Mouse (Mus musculus) CH12.LX (cell line): Measurements from ENCODE around the gene Phgdh. TPM values are rescaled to one million over a fixed set of nuclear protein-coding genes. Genes with fewer than 3 reads are reported as not detected.
A peak's percentile ranks its signal among the peaks of the same experiment; 100 is the strongest.

ENCODE experiments used
- DNase-seq: peaks from one replicate; pipeline ENCODE4 v3.0.0-alpha.2; 2013; ENCODE audit errors: extremely low read depth
- H3K27ac ChIP-seq: 2 replicates; pipeline ENCODE4 v1.5.1; 2012; ENCODE audit warnings: low read depth, mild to moderate bottlenecking, control low read depth, moderate library complexity; ENCODE audit not compliant: insufficient read depth
- H3K27me3 ChIP-seq: replicated peaks from 2 replicates; pipeline ENCODE3; 2012; ENCODE audit warnings: inconsistent platforms
- H3K36me3 ChIP-seq, 2 experiments: replicated peaks in 1 of 2; 2 replicates each; pipeline versions ENCODE3 to v1.6.1; 2012; ENCODE audit warnings: inconsistent platforms in 1 of 2, low read length in 1 of 2, mild to moderate bottlenecking in 1 of 2, mixed read lengths in 1 of 2, moderate library complexity in 1 of 2; ENCODE audit not compliant: control insufficient read depth in 1 of 2, insufficient read depth in 1 of 2
- H3K4me1 ChIP-seq, 2 experiments: 2 replicates each; pipeline ENCODE4 v1.6.1; 2012; ENCODE audit warnings: inconsistent platforms in 1 of 2, moderate library complexity in 1 of 2; ENCODE audit not compliant: insufficient read depth in 2 of 2, control insufficient read depth in 1 of 2
- H3K4me2 ChIP-seq: 2 replicates; pipeline ENCODE4 v1.6.1; 2012; ENCODE audit warnings: low read depth, mild to moderate bottlenecking, control low read depth; ENCODE audit not compliant: poor library complexity, insufficient read depth, severe bottlenecking
- H3K4me3 ChIP-seq, 3 experiments: fragments of 150-350 bp in 1 of 3; sonication (generic) in 1 of 3; replicated peaks in 1 of 3; 2 replicates each; pipeline versions ENCODE3 to v1.5.1; 2011 to 2012; ENCODE audit warnings: low read depth in 2 of 3, low read length in 2 of 3, mild to moderate bottlenecking in 2 of 3, moderate library complexity in 2 of 3, control low read depth in 1 of 3, improper control_type of control experiment in 1 of 3, inconsistent platforms in 1 of 3, mixed read lengths in 1 of 3; ENCODE audit not compliant: poor library complexity in 1 of 3
- H3K79me2 ChIP-seq: replicated peaks from 2 replicates; pipeline ENCODE4 v1.6.1; 2012; ENCODE audit warnings: mild to moderate bottlenecking, moderate library complexity; ENCODE audit not compliant: control insufficient read depth, poor library complexity, insufficient read depth, severe bottlenecking; ENCODE audit errors: extremely low read depth
- H3K9ac ChIP-seq: 2 replicates; pipeline ENCODE4 v1.6.1; 2012; ENCODE audit warnings: low read depth, mild to moderate bottlenecking, control low read depth, moderate library complexity; ENCODE audit not compliant: insufficient read depth
- H3K9me3 ChIP-seq: replicated peaks from 2 replicates; pipeline ENCODE3; 2012; ENCODE audit warnings: low read length, inconsistent platforms, mixed read lengths
- CHD2 ChIP-seq: IDR thresholded peaks from 2 replicates; pipeline ENCODE4 v1.6.1; 2011; ENCODE audit warnings: low read length, improper control_type of control experiment
- ELF1 ChIP-seq: IDR thresholded peaks from 2 replicates; pipeline ENCODE4 v1.6.1; 2014; ENCODE audit warnings: low read depth, mild to moderate bottlenecking, inconsistent platforms, low read length, improper control_type of control experiment
- GABPA ChIP-seq: IDR thresholded peaks from 2 replicates; pipeline ENCODE4 v1.6.1; 2012; ENCODE audit warnings: low read depth, low read length, improper control_type of control experiment, inconsistent platforms; ENCODE audit not compliant: insufficient replicate concordance
- KAT2A ChIP-seq: IDR thresholded peaks from 2 replicates; pipeline ENCODE4 v1.6.1; 2012; ENCODE audit warnings: low read length, improper control_type of control experiment, inconsistent platforms; ENCODE audit not compliant: insufficient replicate concordance
- MXI1 ChIP-seq: IDR thresholded peaks from 2 replicates; pipeline ENCODE4 v1.6.1; 2011; ENCODE audit warnings: mild to moderate bottlenecking, low read depth, low read length, improper control_type of control experiment
- NRF1 ChIP-seq: IDR thresholded peaks from 2 replicates; pipeline ENCODE4 v1.6.1; 2014; ENCODE audit warnings: low read depth, mild to moderate bottlenecking, inconsistent platforms, low read length, improper control_type of control experiment, moderate library complexity
- POLR2A ChIP-seq: IDR thresholded peaks from 2 replicates; pipeline ENCODE4 v1.6.1; 2011; ENCODE audit warnings: low read depth, mild to moderate bottlenecking, improper control_type of control experiment, low read length
- POLR2AphosphoS2 ChIP-seq: IDR thresholded peaks from 2 replicates; pipeline ENCODE4 v1.6.1; 2011; ENCODE audit warnings: low read depth, low read length, improper control_type of control experiment
- RCOR1 ChIP-seq: conservative IDR thresholded peaks from 2 replicates; pipeline ENCODE4 v1.6.1; 2012; ENCODE audit warnings: low read depth, mild to moderate bottlenecking, inconsistent platforms, low read length, improper control_type of control experiment
- SIN3A ChIP-seq: IDR thresholded peaks from 2 replicates; pipeline ENCODE4 v1.6.1; 2012; ENCODE audit warnings: low read length, improper control_type of control experiment, inconsistent platforms
- SMC3 ChIP-seq: IDR thresholded peaks from 2 replicates; pipeline ENCODE4 v1.6.1; 2011; ENCODE audit warnings: low read depth, low read length, improper control_type of control experiment
- ZKSCAN1 ChIP-seq: IDR thresholded peaks from 2 replicates; pipeline ENCODE4 v1.6.1; 2012; ENCODE audit warnings: low read depth, inconsistent platforms, low read length, improper control_type of control experiment, borderline replicate concordance
- dilution Hi-C: fragments of 300-500 bp; cut with MboI; formaldehyde crosslinking; loops from 2 replicates; pipeline ENCODE4 v1.14.3; 2020; ENCODE audit warnings: low sequenced_read_pairs; ENCODE audit not compliant: extremely low pct_unique_long_range_greater_than_20kb, extremely low pct_ligation_motif_present
- in situ Hi-C: fragments of 300-500 bp; cut with MboI; formaldehyde crosslinking; loops from 3 replicates; pipeline ENCODE4 v1.14.3; 2019; ENCODE audit warnings: low sequenced_read_pairs, low pct_ligation_motif_present, low pct_unique_long_range_greater_than_20kb, mixed read lengths
- polyA plus RNA-seq: library from polyadenylated mRNA; unstranded; fragments of >175 nt; gene quantifications from 2 replicates; pipeline ENCODE4 v1.2.1, GENCODE M21; 2012; ENCODE audit warnings: low read depth; ENCODE audit not compliant: insufficient read length
- total RNA-seq, 2 experiments: library from RNA; depleted of rRNA; stranded (reverse); fragments of 300-350 nt in 1 of 2; fragments of >200 nt in 1 of 2; gene quantifications; 2 replicates each; pipeline ENCODE4 v1.2.3; 2012 to 2014

The Phgdh gene
- total and polyA plus RNA-seq, 3 experiments = 543 to 631 (median 587) TPM

DNA sequence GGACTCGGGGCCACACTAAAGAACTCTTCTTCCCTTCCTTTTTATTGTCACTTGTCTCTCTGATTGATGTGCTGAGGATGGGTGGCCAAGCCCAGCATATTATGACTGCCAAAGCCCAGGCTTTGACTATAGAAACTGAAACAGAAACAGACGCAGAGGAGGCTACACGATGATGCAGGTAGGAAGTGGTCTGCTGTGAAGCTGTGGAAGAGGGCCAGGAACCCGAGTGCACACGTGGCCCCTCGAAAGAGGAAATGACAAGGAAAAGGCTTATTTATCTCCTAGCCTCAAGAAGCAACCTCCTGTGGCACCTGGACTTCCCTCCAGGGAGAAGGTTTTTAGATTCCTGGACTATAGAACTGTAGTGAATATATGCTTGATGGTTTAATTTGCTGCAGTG is 8.3 kb upstream of the Phgdh start (continued):
- TF ChIP-seq KAT2A (no peak), NRF1 (no peak), CHD2 (no peak), ELF1 (peak; percentile 78), MXI1 (peak; percentile 77), GABPA (no peak), SMC3 (no peak), RCOR1 (no peak; the same call in 1 of the 2 replicates)

DNA sequence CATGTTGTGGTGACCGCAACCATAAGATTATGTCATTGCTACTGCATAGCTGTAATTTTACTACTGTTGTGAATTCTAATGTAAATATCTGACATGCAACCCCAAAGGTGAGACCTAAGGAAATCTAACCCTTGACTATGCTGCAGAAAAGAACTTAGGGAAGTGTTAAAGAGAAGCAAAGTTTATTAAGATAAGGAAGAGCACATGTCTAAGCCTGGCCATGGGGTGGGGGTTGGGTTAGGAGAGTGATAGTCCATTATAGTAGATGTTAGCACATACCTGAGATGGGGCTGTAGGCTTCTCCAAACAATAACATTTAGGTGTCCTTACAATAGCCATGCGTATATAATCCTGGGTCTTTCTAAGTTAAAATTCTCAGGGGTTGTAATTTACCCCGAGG is 3.4 kb upstream of the Phgdh start:
- in situ Hi-C loops = loop anchor here (25.0 kb wide), 1 partner anchor 581 kb away; no protein-coding TSS in a partner anchor
- H3K27me3 ChIP-seq = no peaks in the 10 kb centered on the region
- no peaks in the 10 kb centered on the region for H3K9me3 ChIP-seq
- no peak for DNase-seq
- peaks cover 4 to 16% of the 10 kb centered on the region in 2 experiments; a peak in 3 of 4 replicates for H3K4me1 ChIP-seq
- no peak overlapping the region for H3K9ac ChIP-seq
- dilution Hi-C loops = no loop called here
- peaks cover 12% of the 10 kb centered on the region for H3K79me2 ChIP-seq
- no peak overlapping the region for H3K27ac ChIP-seq
- H3K36me3 ChIP-seq = no peaks in the 10 kb centered on the region
- TF ChIP-seq NRF1 = no peak
- no peak for TF ChIP-seq SIN3A
- no peak overlapping the region for H3K4me3 ChIP-seq
- no peak overlapping the region for H3K4me2 ChIP-seq

DNA sequence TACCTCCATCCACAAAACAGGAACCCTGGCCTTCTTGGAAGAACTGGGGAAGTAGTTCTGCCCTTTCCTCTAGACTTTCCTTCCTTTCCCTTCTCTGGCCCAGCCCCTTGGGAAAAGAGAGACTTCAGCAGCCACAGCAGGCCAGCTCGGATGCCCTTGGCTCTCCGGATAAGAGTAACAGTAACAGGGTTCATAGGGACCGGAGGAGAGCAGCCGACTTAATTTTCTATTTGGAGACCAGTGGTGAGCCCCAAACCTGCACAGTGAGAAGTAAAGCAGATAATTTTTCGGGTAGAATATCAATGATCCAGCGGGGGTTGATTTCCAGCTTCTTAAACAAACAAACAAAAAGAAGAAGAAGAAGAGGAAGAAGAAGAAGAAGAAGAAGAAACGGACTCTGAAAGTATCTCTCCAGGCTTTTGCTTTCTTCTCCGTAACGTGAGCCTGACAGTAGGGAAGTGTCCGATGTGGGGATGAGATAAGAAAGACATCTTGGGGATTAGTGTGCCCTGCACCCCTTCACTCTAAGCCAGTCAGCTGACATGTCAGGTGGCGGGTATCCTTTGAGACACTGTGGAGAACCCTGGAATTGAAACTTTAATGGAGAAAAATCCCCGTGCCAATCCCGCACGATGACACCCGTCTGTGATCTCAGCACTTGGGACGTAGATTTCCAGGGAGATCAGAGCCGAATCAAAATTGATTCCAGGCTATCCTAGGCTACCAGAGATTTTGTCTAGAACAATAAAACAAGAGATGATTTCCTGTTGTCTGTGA is 1.2 kb upstream of the Phgdh start:
- no peak overlapping the region for H3K9ac ChIP-seq
- peaks cover 0 to 9% of the 10 kb centered on the region in 2 experiments; a peak in 3 of 4 replicates for H3K4me1 ChIP-seq
- H3K27ac ChIP-seq = no peak overlapping the region
- DNase-seq = no peak
- peaks cover 0 to 6% of the 10 kb centered on the region in 2 experiments for H3K36me3 ChIP-seq
- H3K27me3 ChIP-seq = no peaks in the 10 kb centered on the region
- TF ChIP-seq POLR2A (no peak), ELF1 (no peak), POLR2AphosphoS2 (no peak), ZKSCAN1 (no peak)
- H3K4me2 ChIP-seq = no peak overlapping the region
- no peaks in the 10 kb centered on the region for H3K9me3 ChIP-seq
- dilution Hi-C loops = no loop called here
- in situ Hi-C loops = loop anchor here (25.0 kb wide), 1 partner anchor 579 kb away; no protein-coding TSS in a partner anchor
- peaks cover 34% of the 10 kb centered on the region for H3K79me2 ChIP-seq
- H3K4me3 ChIP-seq = no peak overlapping the region
